Mouse (Mus musculus) G1E (cell line): ENCODE measurements around the gene Crim1.

ENCODE experiments used
- CTCF ChIP-seq: IDR thresholded peaks from 2 replicates; pipeline ENCODE4 v1.5.1; 2012; ENCODE audit warnings: low read depth, low read length, inconsistent platforms, mixed read lengths
- GATA1 ChIP-seq: IDR thresholded peaks from 2 replicates; pipeline ENCODE4 v1.6.1; 2012; ENCODE audit warnings: borderline replicate concordance, low read length, inconsistent platforms, mixed read lengths
- POLR2AphosphoS5 ChIP-seq: IDR thresholded peaks from 2 replicates; pipeline ENCODE4 v1.6.1; 2012; ENCODE audit warnings: low read depth, low read length, inconsistent platforms; ENCODE audit not compliant: insufficient replicate concordance
- TAL1 ChIP-seq: conservative IDR thresholded peaks from 2 replicates; pipeline ENCODE4 v1.6.1; 2012; ENCODE audit warnings: low read depth, low read length, inconsistent platforms, mixed read lengths

GRCm38 (mm10) chr17:78271731-78272130 lies 71.7 kb downstream of the Crim1 start:
- TF ChIP-seq CTCF: no peak
- TF ChIP-seq POLR2AphosphoS5: no peak
- TF ChIP-seq GATA1: no peak
- no peak for TF ChIP-seq TAL1
